Mouse (Mus musculus): ENCODE measurements around the gene Sipa1l1. TPM values are rescaled to one million over a fixed set of nuclear protein-coding genes. Genes with fewer than 3 reads are reported as not detected.

Gene Sipa1l1
- polyA plus RNA-seq, 2 experiments = 2.6 to 2.7 TPM

GRCm38 (mm10) chr12:82325502-82325901 is 156.4 kb downstream of the Sipa1l1 start:
- ATAC-seq (ENCODE audit: insufficient read depth) = no peak
- Histone ChIP-seq H3K36me3 (replicated peaks; ENCODE audit: control insufficient read depth, insufficient read depth, low read depth) (no peaks in the 10 kb centered on the region), H3K9me3 (ENCODE audit: control insufficient read depth, low read length) (no peaks in the 10 kb centered on the region), H3K27ac (no peak overlapping the region), H3K9ac (replicated peaks) (no peak overlapping the region), H3K4me1 (replicated peaks; ENCODE audit: control insufficient read depth in 2 of 2, insufficient read depth in 2 of 2, low read length in 1 of 2) (no peaks in the 10 kb centered on the region), H3K4me3 (ENCODE audit: insufficient read depth in 1 of 2, low read depth in 2 of 2, low read length in 2 of 2) (no peak overlapping the region), H3K27me3 (ENCODE audit: control insufficient read depth, insufficient read depth, low read length) (no peaks in the 10 kb centered on the region), H3K4me2 (ENCODE audit: low read depth) (no peak overlapping the region)
- 72% methylated on average over 3 of the region's 3 CpGs for WGBS (ENCODE audit: insufficient replicate concordance)
- no peak for DNase-seq (ENCODE audit: low read depth in 3 of 3, low spot score in 3 of 3)
- no peak for TF ChIP-seq EP300 (IDR thresholded peaks at IDR 0.05; ENCODE audit: low read depth)
- TF ChIP-seq CTCF (IDR thresholded peaks at IDR 0.05; ENCODE audit: low read depth) = no peak

GRCm38 (mm10) chr12:82326438-82326837 is 157.3 kb downstream of the Sipa1l1 start:
- Histone ChIP-seq H3K36me3 (replicated peaks; ENCODE audit: control insufficient read depth, insufficient read depth, low read depth) (no peaks in the 10 kb centered on the region), H3K4me3 (ENCODE audit: insufficient read depth in 1 of 2, low read depth in 2 of 2, low read length in 2 of 2) (no peak overlapping the region), H3K4me2 (ENCODE audit: low read depth) (no peak overlapping the region), H3K9me3 (ENCODE audit: control insufficient read depth, low read length) (no peaks in the 10 kb centered on the region), H3K27me3 (ENCODE audit: control insufficient read depth, insufficient read depth, low read length) (no peaks in the 10 kb centered on the region), H3K27ac (no peak overlapping the region), H3K9ac (replicated peaks) (no peak overlapping the region), H3K4me1 (replicated peaks; ENCODE audit: control insufficient read depth in 2 of 2, insufficient read depth in 2 of 2, low read length in 1 of 2) (no peaks in the 10 kb centered on the region)
- DNase-seq (ENCODE audit: low read depth in 3 of 3, low spot score in 3 of 3) (no peak), ATAC-seq (ENCODE audit: insufficient read depth) (no peak)
- WGBS (ENCODE audit: insufficient replicate concordance) = 57% methylated on average over 8 of the region's 8 CpGs
- no peak for TF ChIP-seq CTCF (IDR thresholded peaks at IDR 0.05; ENCODE audit: low read depth)
- TF ChIP-seq EP300 (IDR thresholded peaks at IDR 0.05; ENCODE audit: low read depth) = no peak

DNA sequence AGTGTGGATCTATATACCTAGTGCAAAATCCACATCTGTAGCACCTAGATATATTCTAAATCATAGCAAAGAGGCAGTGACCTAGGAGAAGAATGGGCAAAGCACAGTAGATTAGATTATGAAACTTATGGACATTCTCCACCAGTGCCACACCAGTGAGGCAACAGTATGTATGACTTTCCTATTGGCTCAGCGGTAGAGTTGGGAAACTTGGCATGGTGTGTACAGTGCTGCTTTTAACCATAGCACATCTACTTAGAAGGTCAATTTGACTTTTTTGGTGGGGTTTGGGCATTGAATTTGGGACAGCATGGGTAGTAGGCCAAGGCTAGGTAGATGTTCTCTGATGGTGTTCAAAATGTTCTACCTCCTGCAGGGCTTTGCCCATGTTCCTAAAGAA is 159.0 kb downstream of the Sipa1l1 start:
- H3K4me3 ChIP-seq (ENCODE audit: insufficient read depth in 1 of 2, low read depth in 2 of 2, low read length in 2 of 2) = no peak overlapping the region
- ATAC-seq (ENCODE audit: insufficient read depth) (no peak), DNase-seq (ENCODE audit: low read depth in 3 of 3, low spot score in 3 of 3) (no peak)
- H3K36me3 ChIP-seq (replicated peaks; ENCODE audit: control insufficient read depth, insufficient read depth, low read depth) = no peaks in the 10 kb centered on the region
- peaks cover 0 to 4% of the 10 kb centered on the region in 2 experiments; a peak in 2 of 4 replicates for H3K4me1 ChIP-seq (replicated peaks; ENCODE audit: control insufficient read depth in 2 of 2, insufficient read depth in 2 of 2, low read length in 1 of 2)
- H3K9ac ChIP-seq (replicated peaks) = no peak overlapping the region
- no peak overlapping the region for H3K27ac ChIP-seq
- H3K9me3 ChIP-seq (ENCODE audit: control insufficient read depth, low read length) = no peaks in the 10 kb centered on the region
- TF ChIP-seq EP300 (IDR thresholded peaks at IDR 0.05; ENCODE audit: low read depth) = no peak
- TF ChIP-seq CTCF (IDR thresholded peaks at IDR 0.05; ENCODE audit: low read depth) = no peak
- WGBS (ENCODE audit: insufficient replicate concordance) = 90% methylated on average over 1 of the region's 1 CpGs
- H3K4me2 ChIP-seq (ENCODE audit: low read depth) = no peak overlapping the region
- no peaks in the 10 kb centered on the region for H3K27me3 ChIP-seq (ENCODE audit: control insufficient read depth, insufficient read depth, low read length)

GRCm38 (mm10) chr12:82332836-82333614 is 163.9 kb downstream of the Sipa1l1 start:
- H3K27ac ChIP-seq = no peak overlapping the region
- no peak overlapping the region for H3K4me2 ChIP-seq (ENCODE audit: low read depth)
- ATAC-seq (ENCODE audit: insufficient read depth) = no peak
- H3K9ac ChIP-seq (replicated peaks) = no peak overlapping the region
- no peaks in the 10 kb centered on the region for H3K27me3 ChIP-seq (ENCODE audit: control insufficient read depth, insufficient read depth, low read length)
- DNase-seq (ENCODE audit: low read depth in 3 of 3, low spot score in 3 of 3) = no peak
- no peaks in the 10 kb centered on the region for H3K36me3 ChIP-seq (replicated peaks; ENCODE audit: control insufficient read depth, insufficient read depth, low read depth)
- no peaks in the 10 kb centered on the region for H3K9me3 ChIP-seq (ENCODE audit: control insufficient read depth, low read length)
- H3K4me1 ChIP-seq (replicated peaks; ENCODE audit: control insufficient read depth in 2 of 2, insufficient read depth in 2 of 2, low read length in 1 of 2) = peaks cover 0 to 6% of the 10 kb centered on the region in 2 experiments; a peak in 2 of 4 replicates
- WGBS (ENCODE audit: insufficient replicate concordance) = 72% methylated on average over 12 of the region's 12 CpGs
- no peak for TF ChIP-seq EP300 (IDR thresholded peaks at IDR 0.05; ENCODE audit: low read depth)
- TF ChIP-seq CTCF (IDR thresholded peaks at IDR 0.05; ENCODE audit: low read depth) = no peak
- no peak overlapping the region for H3K4me3 ChIP-seq (ENCODE audit: insufficient read depth in 1 of 2, low read depth in 2 of 2, low read length in 2 of 2)

GRCm38 (mm10) chr12:82333999-82334398 is 164.9 kb downstream of the Sipa1l1 start:
- Histone ChIP-seq H3K4me1 (replicated peaks; ENCODE audit: control insufficient read depth in 2 of 2, insufficient read depth in 2 of 2, low read length in 1 of 2) (peaks cover 0 to 6% of the 10 kb centered on the region in 2 experiments; a peak in 2 of 4 replicates), H3K27me3 (ENCODE audit: control insufficient read depth, insufficient read depth, low read length) (no peaks in the 10 kb centered on the region), H3K9ac (replicated peaks) (no peak overlapping the region), H3K36me3 (replicated peaks; ENCODE audit: control insufficient read depth, insufficient read depth, low read depth) (no peaks in the 10 kb centered on the region), H3K4me3 (ENCODE audit: insufficient read depth in 1 of 2, low read depth in 2 of 2, low read length in 2 of 2) (no peak overlapping the region), H3K27ac (no peak overlapping the region), H3K4me2 (ENCODE audit: low read depth) (no peak overlapping the region), H3K9me3 (ENCODE audit: control insufficient read depth, low read length) (no peaks in the 10 kb centered on the region)
- no peak for TF ChIP-seq EP300 (IDR thresholded peaks at IDR 0.05; ENCODE audit: low read depth)
- no peak for TF ChIP-seq CTCF (IDR thresholded peaks at IDR 0.05; ENCODE audit: low read depth)
- DNase-seq (ENCODE audit: low read depth in 3 of 3, low spot score in 3 of 3) (no peak), ATAC-seq (ENCODE audit: insufficient read depth) (no peak)
- 62% methylated on average over 5 of the region's 5 CpGs for WGBS (ENCODE audit: insufficient replicate concordance)
